Mouse (Mus musculus) hindbrain, embryonic 16.5 days (tissue): ENCODE measurements at regions not wholly inside any gene's neighbourhood (a gene's known extent, or its start where the extent isn't known, plus 50 kb on each side); places are given as distances from the start of the nearest gene placed in this dataset.

Source experiments
- ATAC-seq: fragments of 200-750 bp; cut with Nextera tagmentation; 2 replicates; pipeline ENCODE4 v1.8.0; 2017; ENCODE audit warnings: moderate TSS enrichment, moderate library complexity
- H3K27ac ChIP-seq: fragments of 300-500 bp; sonication (generic); 2 replicates; pipeline ENCODE4 v1.5.1; 2014; ENCODE audit warnings: low read depth, mild to moderate bottlenecking, control low read depth, low read length, moderate library complexity
- H3K27me3 ChIP-seq: fragments of 300-500 bp; sonication (generic); replicated peaks from 2 replicates; pipeline ENCODE4 v1.6.1; 2014; ENCODE audit warnings: low read length; ENCODE audit not compliant: control insufficient read depth, insufficient read depth
- H3K36me3 ChIP-seq: fragments of 300-500 bp; sonication (generic); 2 replicates; pipeline ENCODE4 v1.6.1; 2014; ENCODE audit warnings: mild to moderate bottlenecking, low read length, moderate library complexity, mixed read lengths; ENCODE audit not compliant: control insufficient read depth, insufficient read depth
- H3K4me1 ChIP-seq: fragments of 300-500 bp; sonication (generic); 2 replicates; pipeline ENCODE4 v1.6.1; 2014; ENCODE audit warnings: low read depth, low read length; ENCODE audit not compliant: control insufficient read depth, insufficient read depth
- H3K4me2 ChIP-seq: fragments of 300-500 bp; sonication (generic); 2 replicates; pipeline ENCODE4 v1.6.1; 2014; ENCODE audit warnings: mild to moderate bottlenecking, low read length, control low read depth, moderate library complexity
- H3K4me3 ChIP-seq: fragments of 300-500 bp; sonication (generic); 2 replicates; pipeline ENCODE4 v1.5.1; 2014; ENCODE audit warnings: mild to moderate bottlenecking, low read length, control low read depth, moderate library complexity
- H3K9ac ChIP-seq: fragments of 300-500 bp; sonication (generic); 2 replicates; pipeline ENCODE4 v1.6.1; 2014; ENCODE audit warnings: low read depth, mild to moderate bottlenecking, control low read depth, low read length, moderate library complexity
- H3K9me3 ChIP-seq: fragments of 300-500 bp; sonication (generic); 2 replicates; pipeline ENCODE4 v1.6.1; 2014; ENCODE audit warnings: mild to moderate bottlenecking, low read length, moderate library complexity; ENCODE audit not compliant: control insufficient read depth
- WGBS: fragments of 180-500 bp; shearing (Covaris S2); extraction: QIAGEN DNeasy Blood & Tissue Kit; methylation state at CpG from one replicate; pipeline ENCODE4 v1.1.7; 2014; 5-methylcytosine and 5-hydroxymethylcytosine counted together

DNA sequence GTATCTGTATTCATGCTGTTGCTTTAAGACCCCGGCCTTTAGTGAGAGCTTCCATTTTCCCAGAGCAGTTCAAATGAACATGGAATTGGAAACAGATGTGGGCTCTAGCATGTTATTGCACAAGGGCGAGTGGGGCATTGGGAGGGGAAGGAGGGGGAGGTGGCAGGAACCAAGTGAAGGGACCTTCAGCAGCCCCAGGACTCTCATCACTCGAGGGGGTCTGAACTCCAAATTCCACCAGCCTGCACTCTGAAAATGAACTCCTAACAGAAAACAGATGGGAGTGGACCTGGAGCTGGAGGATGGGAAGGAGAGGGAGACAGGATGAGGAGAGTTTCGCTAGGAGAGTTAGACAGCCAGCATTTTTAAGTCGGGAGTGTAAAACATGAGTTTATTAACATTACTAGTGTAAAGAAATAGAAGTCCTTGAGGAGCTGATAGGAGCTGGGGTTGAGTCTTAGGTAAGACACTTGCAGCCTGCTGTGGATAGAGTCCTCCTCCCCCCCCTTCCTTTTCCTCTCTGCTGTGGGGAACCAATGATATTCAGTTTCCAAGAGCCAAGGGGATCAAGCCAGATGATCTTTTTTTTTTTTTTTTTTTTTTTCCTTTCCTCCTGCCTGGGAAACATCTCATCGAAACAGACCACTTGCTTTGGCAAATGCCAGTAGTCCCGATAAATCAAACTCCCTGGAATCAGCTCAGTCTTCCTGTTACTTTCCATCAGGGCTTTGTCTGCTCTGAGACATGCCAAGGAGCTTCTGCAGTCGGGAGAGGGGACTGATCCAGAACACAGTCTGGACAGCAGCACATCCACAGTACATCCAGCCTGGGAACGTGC is 351.0 kb downstream of the Ets1 start:
- Histone ChIP-seq H3K9me3 (no peaks in the 10 kb centered on the region), H3K27me3 (no peaks in the 10 kb centered on the region), H3K36me3 (no peaks in the 10 kb centered on the region), H3K27ac (no peak overlapping the region), H3K9ac (no peak overlapping the region), H3K4me1 (no peaks in the 10 kb centered on the region), H3K4me2 (no peak overlapping the region), H3K4me3 (no peak overlapping the region)
- no peak for ATAC-seq
- WGBS, result 68% methylated on average over 9 of the region's 9 CpGs

DNA sequence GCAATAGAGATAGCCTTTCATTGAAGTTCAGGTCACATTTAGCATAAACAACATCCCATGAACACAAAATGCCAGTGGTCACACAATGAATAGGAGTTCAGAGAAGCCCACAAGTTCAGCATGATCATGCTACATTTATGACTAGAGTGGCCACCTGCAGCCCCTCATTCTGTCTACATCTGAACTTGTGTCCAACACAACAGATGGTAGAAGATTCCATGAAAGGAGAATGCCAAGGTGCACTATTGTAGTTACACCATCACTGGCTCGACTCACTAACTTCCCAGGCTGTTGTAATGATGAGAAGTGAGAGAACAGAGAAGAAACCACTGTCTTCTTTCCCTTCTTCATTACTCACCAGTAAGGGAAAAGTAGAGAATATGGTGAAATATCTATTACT is 353.0 kb downstream of the Ets1 start:
- Histone ChIP-seq H3K36me3 (no peaks in the 10 kb centered on the region), H3K9me3 (no peaks in the 10 kb centered on the region), H3K27ac (no peak overlapping the region), H3K27me3 (no peaks in the 10 kb centered on the region), H3K4me1 (no peaks in the 10 kb centered on the region), H3K4me3 (no peak overlapping the region), H3K4me2 (no peak overlapping the region), H3K9ac (no peak overlapping the region)
- no peak for ATAC-seq
- WGBS, result 88% methylated on average over 1 of the region's 1 CpGs

DNA sequence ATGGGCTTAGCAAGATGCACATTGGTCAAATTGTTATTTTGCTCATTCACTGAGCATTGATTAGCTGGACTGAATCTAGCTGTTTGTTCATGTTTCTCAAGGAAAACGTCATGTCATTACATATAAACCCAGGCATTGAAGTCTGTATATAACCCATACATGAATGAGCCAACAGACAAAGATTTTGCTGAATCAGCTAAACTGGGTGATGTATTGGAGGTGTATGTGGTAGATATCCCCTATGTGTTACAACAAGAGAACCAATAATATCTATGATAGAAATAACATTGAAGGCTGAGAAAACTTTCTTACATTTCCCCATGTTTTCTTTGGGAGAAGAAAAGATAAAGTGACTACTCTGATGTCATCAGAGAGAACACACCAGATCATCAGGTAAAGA is 362.3 kb downstream of the Ets1 start:
- Histone ChIP-seq H3K36me3 (no peaks in the 10 kb centered on the region), H3K9ac (no peak overlapping the region), H3K9me3 (no peaks in the 10 kb centered on the region), H3K27ac (no peak overlapping the region), H3K27me3 (no peaks in the 10 kb centered on the region; the same call in 1 of the 2 replicates), H3K4me2 (no peak overlapping the region), H3K4me3 (no peak overlapping the region), H3K4me1 (no peaks in the 10 kb centered on the region)
- WGBS, result 91% methylated on average over 1 of the region's 1 CpGs
- ATAC-seq, result no peak

DNA sequence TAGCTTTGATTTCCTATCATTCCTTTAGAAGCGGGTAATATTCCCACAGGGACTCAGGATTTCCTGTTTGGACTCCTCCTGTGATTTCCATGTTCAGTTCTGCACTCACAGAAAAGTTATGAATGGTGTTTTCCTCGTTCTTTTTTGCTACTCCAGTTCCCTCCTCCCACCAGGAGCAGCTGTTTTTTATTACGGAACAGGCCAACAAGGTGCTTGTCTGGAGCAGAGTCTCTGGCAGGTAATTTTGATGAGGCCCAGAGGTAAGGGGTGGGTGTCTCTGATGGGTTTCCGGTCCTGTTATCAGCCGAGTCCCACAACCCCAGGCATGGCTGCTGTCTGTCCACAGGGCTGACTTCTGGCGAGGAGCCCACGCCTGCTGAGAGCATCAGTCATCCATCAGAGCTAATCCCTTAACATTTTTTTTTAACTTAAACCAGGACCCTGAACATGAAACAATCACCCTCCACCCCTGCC is 364.7 kb downstream of the Ets1 start:
- Histone ChIP-seq H3K27me3 (no peaks in the 10 kb centered on the region; the same call in 1 of the 2 replicates), H3K27ac (no peak overlapping the region), H3K9me3 (no peaks in the 10 kb centered on the region), H3K36me3 (no peaks in the 10 kb centered on the region), H3K4me3 (no peak overlapping the region), H3K4me2 (no peak overlapping the region), H3K4me1 (no peaks in the 10 kb centered on the region), H3K9ac (no peak overlapping the region)
- 60% methylated on average over 7 of the region's 7 CpGs for WGBS
- ATAC-seq, result no peak

DNA sequence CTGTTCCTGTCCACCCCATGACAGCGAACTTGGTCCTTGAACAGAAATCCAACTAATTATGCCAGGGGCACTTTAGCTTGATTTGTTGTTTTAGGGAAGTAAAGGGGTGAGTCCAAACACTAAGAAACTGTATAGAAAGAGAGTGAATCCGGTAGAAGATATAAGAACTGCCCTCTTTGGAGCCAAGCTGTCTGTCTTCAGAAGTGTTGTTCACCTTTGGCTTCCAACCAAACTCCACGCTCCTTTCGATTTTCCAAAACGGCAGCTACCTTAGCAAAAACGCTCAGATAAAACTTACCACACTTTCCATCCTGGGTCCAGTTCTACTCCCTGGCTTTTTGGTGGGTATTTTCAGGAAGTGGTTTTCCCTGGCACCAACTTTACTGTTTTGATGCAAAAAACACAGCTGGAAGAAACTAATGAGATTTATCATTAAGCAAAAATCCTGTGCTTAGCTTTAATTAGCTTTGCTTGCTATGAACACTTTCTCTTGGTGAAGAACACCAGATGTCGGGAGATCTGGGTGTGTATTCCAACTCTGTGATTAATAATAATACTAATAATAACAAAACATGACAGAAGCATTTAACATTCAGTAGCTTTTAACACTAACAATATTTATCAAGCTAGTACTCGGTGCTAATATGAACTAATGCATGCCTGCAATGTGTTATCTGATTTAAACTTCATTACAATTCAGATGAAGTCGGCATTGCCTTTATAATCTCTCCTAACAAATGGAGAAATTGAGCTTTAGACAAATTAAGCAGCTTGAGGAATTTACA is 365.3 kb downstream of the Ets1 start:
- no peak for ATAC-seq
- 72% methylated on average over 9 of the region's 9 CpGs for WGBS
- no peak overlapping the region for H3K4me2 ChIP-seq
- no peaks in the 10 kb centered on the region for H3K36me3 ChIP-seq
- no peaks in the 10 kb centered on the region for H3K9me3 ChIP-seq
- H3K4me1 ChIP-seq, result no peaks in the 10 kb centered on the region
- H3K27ac ChIP-seq, result no peak overlapping the region
- no peak overlapping the region for H3K9ac ChIP-seq
- H3K27me3 ChIP-seq, result no peaks in the 10 kb centered on the region; the same call in 1 of the 2 replicates
- no peak overlapping the region for H3K4me3 ChIP-seq

DNA sequence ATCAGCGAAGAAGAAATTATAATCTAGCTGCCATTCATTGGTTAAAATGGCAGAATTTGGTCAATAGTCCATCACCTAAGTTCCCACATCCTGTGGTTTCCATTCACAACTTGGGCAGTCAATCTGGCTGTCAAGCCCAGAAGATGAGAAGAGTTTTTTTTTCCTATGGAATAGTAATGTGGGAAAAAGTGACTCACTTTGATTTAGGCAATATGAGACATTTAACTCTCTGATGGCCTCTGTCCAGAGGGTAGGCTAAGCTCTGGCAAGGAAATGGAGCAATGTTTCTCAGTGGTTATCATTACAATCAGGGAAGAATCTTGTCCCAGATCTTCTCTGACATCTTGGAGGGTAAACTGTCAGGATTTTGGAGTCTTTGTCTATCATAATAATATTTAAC is 367.9 kb downstream of the Ets1 start:
- Histone ChIP-seq H3K4me1 (no peaks in the 10 kb centered on the region), H3K27ac (no peak overlapping the region), H3K4me2 (no peak overlapping the region), H3K36me3 (no peaks in the 10 kb centered on the region), H3K9me3 (no peaks in the 10 kb centered on the region), H3K4me3 (no peak overlapping the region), H3K27me3 (no peaks in the 10 kb centered on the region; the same call in 1 of the 2 replicates), H3K9ac (no peak overlapping the region)
- whole genome bisulfite sequencing, result 93% methylated on average over 1 of the region's 1 CpGs
- ATAC-seq, result no peak

DNA sequence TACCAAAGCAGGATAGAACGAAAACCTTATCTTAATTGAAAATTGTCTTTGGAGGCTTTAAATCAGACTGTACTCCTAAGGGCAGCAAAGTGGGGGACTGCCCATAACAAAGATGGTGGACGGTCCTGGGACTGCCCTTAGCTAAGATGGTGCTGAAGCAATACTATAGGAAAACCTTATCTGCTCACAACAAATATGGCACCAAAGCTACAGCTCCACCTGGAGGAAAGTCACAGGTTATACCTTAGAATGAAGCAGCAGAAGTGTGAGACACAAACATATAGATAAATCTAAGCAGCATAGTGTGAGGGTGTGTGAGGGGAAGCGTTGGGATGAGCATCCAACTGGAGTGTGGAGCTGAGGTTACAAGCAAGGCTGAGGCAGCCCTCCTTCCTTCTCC is 368.5 kb downstream of the Ets1 start:
- Histone ChIP-seq H3K36me3 (no peaks in the 10 kb centered on the region), H3K4me3 (no peak overlapping the region), H3K27me3 (no peaks in the 10 kb centered on the region; the same call in 1 of the 2 replicates), H3K4me1 (no peaks in the 10 kb centered on the region), H3K27ac (no peak overlapping the region), H3K9ac (no peak overlapping the region), H3K4me2 (no peak overlapping the region), H3K9me3 (no peaks in the 10 kb centered on the region)
- WGBS, result 93% methylated on average over 3 of the region's 3 CpGs
- no peak for ATAC-seq

DNA sequence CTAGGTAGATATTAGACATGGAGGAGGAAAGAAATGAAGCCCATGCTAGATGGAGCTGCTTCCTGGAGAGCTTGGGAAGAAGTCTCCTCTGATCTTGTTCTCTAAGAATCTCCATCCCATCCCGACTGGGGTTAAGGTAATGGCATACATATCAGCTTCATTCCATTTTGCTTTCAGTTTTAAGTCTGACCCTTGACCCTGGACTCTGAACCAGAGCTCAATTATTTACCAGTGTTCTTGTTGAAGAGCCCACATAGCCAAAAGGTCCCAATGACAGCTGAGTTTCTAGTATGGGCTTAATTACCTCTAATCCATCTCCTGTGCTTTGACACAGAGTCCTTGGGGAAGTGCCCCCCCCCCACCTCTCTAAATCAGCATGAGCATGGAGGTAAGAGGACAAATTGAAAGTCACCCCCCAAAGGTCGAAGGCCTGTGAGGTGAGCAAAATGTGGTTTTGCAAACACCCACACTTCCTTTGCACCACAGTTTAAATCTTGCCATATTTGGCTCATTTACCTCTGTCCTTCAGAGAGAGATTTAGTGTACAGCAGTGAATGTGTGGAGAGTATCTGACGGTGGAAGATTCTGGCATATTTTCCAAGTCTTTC is 371.5 kb downstream of the Ets1 start:
- Histone ChIP-seq H3K9ac (no peak overlapping the region), H3K36me3 (no peaks in the 10 kb centered on the region), H3K4me1 (no peaks in the 10 kb centered on the region), H3K27ac (no peak overlapping the region), H3K9me3 (no peaks in the 10 kb centered on the region), H3K27me3 (no peaks in the 10 kb centered on the region), H3K4me2 (no peak overlapping the region), H3K4me3 (no peak overlapping the region)
- no peak for ATAC-seq
- 76% methylated on average over 3 of the region's 3 CpGs for WGBS

DNA sequence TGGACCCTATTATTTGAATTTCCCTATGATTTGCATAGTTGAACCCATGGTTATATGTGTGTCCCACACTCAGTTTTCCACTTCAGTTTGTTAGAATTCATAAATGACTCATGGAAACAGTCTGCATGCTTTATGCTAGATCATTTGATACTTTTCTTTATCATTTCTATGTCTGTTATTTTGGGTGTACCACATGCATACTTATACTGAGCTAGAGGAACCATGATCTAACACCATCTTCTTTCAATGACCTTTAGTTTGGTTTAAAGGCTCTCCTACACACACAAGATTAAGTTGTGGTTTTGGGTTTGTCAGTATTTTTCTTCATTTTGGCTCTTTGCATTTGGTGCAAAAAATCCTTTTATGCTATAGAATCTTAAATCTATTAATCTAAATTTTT is 375.2 kb downstream of the Ets1 start:
- H3K4me2 ChIP-seq, result no peak overlapping the region
- no peak overlapping the region for H3K9ac ChIP-seq
- ATAC-seq, result no peak
- no peaks in the 10 kb centered on the region for H3K4me1 ChIP-seq
- H3K27ac ChIP-seq, result no peak overlapping the region
- H3K36me3 ChIP-seq, result no peaks in the 10 kb centered on the region
- no peaks in the 10 kb centered on the region for H3K9me3 ChIP-seq
- no peaks in the 10 kb centered on the region for H3K27me3 ChIP-seq
- no peak overlapping the region for H3K4me3 ChIP-seq
